Mouse (Mus musculus) gastrocnemius, adult 2 months (tissue): ENCODE measurements at regions not wholly inside any gene's neighbourhood (a gene's known extent, or its start where the extent isn't known, plus 50 kb on each side); places are given as distances from the start of the nearest gene placed in this dataset.
A peak's percentile ranks its signal among the peaks of the same experiment; 100 is the strongest.

Experiments
- DNase-seq: peaks from one replicate; pipeline ENCODE4 v3.0.0; 2022
- H3K27ac ChIP-seq: fragments of 200-600 bp; 2 replicates; pipeline ENCODE4 v1.8.1; 2022; ENCODE audit warnings: mild to moderate bottlenecking
- H3K4me3 ChIP-seq: fragments of 200-600 bp; 2 replicates; pipeline ENCODE4 v1.8.1; 2022; ENCODE audit warnings: mild to moderate bottlenecking, moderate library complexity
- CTCF ChIP-seq: fragments of 200-600 bp; IDR thresholded peaks from 2 replicates; pipeline ENCODE4 v1.8.1; 2022; ENCODE audit warnings: antibody characterized with exemption, mild to moderate bottlenecking, moderate library complexity
- intact Hi-C: fragments of 180-260 bp; cut with DNase I; formaldehyde crosslinking; loops from one replicate; pipeline ENCODE4 v1.15.1; 2025

DNA sequence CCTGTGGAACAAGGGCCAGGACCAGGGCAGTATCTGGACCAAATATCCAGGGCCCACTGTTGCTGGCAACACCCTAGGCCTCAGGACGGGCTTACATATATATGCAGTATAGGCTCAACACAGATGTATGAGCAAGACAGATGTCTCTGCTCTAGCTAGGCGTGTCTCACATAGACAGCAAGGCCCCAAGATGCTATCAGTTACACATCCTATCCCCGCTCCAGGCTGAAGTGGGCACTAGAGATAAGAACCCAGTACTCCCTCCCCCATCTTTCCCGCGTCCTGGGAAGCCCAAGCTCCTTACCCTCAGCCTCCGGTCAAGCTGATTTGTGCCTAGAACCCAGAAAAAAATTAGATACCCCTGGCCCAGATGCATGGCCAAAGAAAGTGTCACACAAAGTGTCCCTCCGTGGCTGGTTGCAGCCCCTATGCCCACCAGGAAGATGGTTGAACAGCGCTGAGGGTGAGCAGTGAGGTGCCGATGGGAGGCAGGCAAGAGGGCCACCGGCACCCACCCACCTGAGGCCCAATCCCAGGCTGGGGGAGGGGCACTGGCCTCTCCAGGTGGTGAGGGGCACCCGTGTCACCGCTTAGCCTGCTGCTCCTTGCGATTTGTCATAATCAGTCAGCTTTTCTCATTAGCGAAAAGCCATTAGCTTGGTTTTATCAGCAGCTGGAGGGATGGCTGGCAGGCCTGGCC lies 95.3 kb upstream of the Nkx1-1 start:
- intact Hi-C loops, result no loop called here

DNA sequence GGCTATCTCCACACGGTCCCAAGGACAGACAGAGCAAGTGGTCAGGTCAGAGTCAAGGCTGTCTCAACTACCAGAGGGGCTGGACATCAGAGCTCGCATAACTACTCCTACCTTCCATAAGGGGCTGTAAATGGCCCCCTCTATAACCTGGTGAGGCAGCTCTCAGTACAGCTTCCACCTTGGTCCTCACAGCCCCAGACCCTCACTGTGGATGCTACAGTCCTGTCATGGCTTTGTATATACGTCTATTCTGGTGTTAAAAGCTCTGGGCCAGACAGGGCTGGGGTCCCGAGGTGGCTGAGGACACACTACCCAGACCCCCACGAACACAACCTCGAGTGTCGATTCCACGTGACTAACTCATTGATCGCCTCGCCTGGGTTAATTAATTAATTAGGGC lies 94.0 kb upstream of the Nkx1-1 start:
- no peak overlapping the region for H3K4me3 ChIP-seq

More for the DNA sequence above, 95.3 kb upstream of the Nkx1-1 start:
- no peak overlapping the region for H3K27ac ChIP-seq
- TF ChIP-seq CTCF, result no peak
- H3K4me3 ChIP-seq, result no peak overlapping the region
- no peak for DNase-seq

DNA sequence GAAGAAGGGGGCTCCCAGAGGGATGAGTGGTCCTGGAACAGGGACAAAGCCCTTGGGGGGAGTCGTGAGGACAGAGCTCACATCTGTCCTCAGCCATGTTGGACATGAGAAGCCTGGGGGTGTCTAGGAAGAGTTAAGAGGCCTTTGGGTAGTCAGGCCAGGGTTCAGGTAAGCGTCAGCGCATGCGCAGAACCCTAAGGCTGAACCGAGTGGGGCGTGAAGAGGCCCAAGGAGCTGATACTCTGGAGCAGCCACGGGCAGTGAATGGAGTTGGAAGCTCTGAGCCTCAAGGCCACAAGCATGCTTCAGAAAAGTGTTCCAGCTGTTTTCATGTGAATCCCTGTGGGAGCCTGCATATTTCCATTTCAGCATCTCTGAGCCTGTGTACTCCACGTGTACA lies 93.5 kb upstream of the Nkx1-1 start:
- no peak for DNase-seq
- H3K4me3 ChIP-seq, result no peak overlapping the region
- no peak for TF ChIP-seq CTCF
- no peak overlapping the region for H3K27ac ChIP-seq
- intact Hi-C loops, result no loop called here

More for the DNA sequence above, 94.0 kb upstream of the Nkx1-1 start:
- DNase-seq, result no peak
- intact Hi-C loops, result no loop called here
- H3K27ac ChIP-seq, result no peak overlapping the region
- TF ChIP-seq CTCF, result no peak

DNA sequence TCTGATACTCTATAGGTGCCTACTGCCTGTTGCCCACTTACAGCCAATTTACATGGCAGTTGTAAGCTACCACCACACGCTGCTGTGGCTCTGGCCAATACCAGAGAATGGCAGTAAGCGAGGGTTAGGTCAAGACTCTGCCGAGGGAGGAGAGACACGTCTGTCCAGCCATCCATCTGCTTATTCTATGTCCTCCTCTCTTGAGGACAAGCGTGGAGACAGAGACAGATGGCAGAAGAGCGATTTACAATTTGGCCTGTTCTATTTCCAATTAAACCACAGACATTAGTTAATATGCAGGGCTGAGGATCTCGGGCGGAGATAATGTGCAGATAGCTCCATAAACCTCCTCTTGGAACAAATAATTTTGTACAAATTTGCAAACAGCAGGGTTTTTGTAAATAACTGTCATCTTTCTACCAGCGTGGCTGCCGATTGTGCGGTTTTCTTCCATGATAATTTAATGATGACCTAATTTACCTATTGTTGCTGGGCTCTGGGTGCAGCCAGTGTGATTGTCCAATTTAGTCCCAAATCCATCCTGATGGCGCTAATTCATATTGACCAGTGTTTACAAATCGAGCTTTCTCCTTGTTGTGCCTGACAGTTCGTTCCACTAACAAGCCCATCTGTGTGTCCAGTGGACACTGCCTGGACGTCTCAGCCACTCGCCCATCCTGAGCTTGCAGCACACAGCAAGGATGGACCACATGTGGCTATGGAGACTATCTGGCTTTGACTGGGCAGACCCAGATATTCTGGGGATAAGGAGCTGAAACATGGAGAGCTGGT lies 88.4 kb upstream of the Nkx1-1 start:
- TF ChIP-seq CTCF, result no peak
- intact Hi-C loops, result no loop called here
- no peak overlapping the region for H3K4me3 ChIP-seq
- no peak overlapping the region for H3K27ac ChIP-seq
- DNase-seq, result no peak

DNA sequence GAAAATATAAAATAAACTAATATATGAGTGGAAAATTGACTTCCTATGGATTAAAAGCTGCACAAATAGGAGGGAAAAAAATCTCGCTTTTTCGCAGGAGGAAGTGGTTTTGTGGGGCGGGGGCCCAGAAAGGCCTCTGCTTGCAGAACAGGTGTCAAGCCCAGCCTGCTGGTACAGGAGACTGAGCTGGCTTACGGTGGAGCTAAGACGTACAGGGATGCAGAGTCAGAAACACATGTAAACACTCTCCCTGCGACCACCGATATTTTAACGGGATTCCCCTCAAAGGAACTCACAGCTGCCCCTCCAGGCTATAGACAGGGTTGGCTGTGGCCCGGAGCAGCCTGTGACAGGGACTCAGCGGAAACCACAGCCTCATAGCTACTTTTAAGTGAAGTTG lies 87.1 kb upstream of the Nkx1-1 start:
- TF ChIP-seq CTCF, result no peak
- intact Hi-C loops, result no loop called here
- no peak for DNase-seq
- no peak overlapping the region for H3K4me3 ChIP-seq
- no peak overlapping the region for H3K27ac ChIP-seq

DNA sequence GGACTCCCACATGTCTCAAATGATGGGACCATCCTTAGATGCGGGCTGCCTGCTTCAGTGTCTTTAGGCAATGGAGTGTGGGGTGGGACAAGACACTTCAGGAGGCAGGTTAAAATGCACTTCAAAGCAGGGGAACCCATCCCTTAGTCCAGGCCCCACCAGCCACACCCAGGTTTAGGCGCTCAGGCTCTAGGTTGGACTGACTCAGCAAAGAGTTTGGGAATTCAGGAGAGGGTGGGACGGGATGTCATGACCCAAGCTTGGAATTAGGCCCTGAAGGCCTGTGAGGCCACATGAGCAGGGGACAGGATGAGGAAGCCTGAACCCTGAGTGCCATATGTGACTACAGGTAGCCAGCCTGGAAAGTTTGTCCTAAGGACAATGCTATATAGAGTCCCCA lies 85.6 kb upstream of the Nkx1-1 start:
- intact Hi-C loops, result no loop called here
- Histone ChIP-seq H3K27ac (no peak overlapping the region), H3K4me3 (no peak overlapping the region)
- no peak for DNase-seq
- no peak for TF ChIP-seq CTCF

DNA sequence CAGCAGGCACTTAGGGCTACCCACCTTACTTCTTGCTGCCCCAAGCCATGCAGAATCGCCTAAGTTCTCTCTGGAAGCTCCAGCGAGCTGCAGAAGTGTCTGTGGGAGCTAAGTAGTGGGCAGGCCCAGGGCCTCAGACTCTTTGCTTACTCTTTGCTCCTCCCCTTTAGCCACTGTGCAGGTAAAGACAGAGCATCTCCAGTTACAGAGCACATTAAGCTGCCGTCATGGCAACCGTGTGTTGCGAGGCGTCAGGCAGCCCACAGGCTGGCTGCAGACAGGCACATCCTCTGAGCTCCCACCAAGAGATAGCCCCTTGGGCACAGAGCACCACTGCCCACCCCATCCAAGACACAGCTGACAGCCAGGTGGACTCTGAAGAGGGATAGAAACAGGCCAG lies 85.1 kb upstream of the Nkx1-1 start:
- no peak for TF ChIP-seq CTCF
- Histone ChIP-seq H3K27ac (no peak overlapping the region), H3K4me3 (no peak overlapping the region)
- no peak for DNase-seq
- intact Hi-C loops, result no loop called here

DNA sequence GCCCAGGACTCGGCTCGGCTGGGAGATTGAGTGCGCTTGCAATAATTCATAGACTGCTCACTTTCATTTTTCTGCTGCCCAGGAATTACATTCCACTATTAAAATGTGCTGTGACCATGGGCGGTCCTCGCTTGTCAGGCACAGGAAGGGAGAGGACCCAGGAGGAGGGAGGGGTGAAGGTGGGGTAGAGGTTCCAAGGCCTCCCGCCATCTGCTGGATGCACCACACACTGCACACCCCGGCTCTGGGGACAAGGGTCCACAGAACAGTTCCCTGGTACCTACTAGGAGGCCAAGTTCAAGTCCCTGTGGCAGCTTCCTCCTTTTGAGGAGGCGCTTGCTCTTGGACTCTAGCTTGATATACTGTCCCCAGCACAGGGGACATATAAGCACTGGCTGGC lies 83.8 kb upstream of the Nkx1-1 start:
- no peak; the same call in 1 of the 2 replicates for TF ChIP-seq CTCF
- H3K27ac ChIP-seq, result no peak overlapping the region
- no peak for DNase-seq
- no peak overlapping the region for H3K4me3 ChIP-seq
- intact Hi-C loops, result no loop called here

DNA sequence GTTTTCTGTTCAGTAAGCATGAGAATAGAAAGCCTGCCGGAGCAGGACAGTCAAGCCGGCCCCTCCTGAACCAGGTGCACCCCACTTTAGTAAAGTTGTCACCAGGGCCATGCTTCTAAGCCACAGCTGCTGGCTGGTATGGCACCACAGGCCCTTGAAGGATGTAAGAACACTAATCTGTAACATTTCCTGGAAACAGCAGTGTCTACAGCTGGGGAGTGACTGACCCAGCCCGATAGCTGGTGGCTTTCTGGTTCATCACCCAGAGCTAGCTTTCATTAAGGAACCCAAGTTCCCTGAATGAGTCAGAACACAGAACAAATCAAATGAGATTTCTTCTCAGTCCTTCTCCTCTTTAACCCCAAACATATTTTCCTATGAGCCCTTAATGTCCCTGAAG lies 82.4 kb upstream of the Nkx1-1 start:
- TF ChIP-seq CTCF, result no peak
- Histone ChIP-seq H3K27ac (no peak overlapping the region), H3K4me3 (no peak overlapping the region)
- intact Hi-C loops, result no loop called here
- no peak for DNase-seq

- TF ChIP-seq CTCF, result no peak
- Histone ChIP-seq H3K27ac (no peak overlapping the region), H3K4me3 (no peak overlapping the region)
- no peak for DNase-seq
- intact Hi-C loops, result no loop called here
These were observed 78.6 kb upstream of the Nkx1-1 start for GRCm38 (mm10) chr5:33512253-33512884.

DNA sequence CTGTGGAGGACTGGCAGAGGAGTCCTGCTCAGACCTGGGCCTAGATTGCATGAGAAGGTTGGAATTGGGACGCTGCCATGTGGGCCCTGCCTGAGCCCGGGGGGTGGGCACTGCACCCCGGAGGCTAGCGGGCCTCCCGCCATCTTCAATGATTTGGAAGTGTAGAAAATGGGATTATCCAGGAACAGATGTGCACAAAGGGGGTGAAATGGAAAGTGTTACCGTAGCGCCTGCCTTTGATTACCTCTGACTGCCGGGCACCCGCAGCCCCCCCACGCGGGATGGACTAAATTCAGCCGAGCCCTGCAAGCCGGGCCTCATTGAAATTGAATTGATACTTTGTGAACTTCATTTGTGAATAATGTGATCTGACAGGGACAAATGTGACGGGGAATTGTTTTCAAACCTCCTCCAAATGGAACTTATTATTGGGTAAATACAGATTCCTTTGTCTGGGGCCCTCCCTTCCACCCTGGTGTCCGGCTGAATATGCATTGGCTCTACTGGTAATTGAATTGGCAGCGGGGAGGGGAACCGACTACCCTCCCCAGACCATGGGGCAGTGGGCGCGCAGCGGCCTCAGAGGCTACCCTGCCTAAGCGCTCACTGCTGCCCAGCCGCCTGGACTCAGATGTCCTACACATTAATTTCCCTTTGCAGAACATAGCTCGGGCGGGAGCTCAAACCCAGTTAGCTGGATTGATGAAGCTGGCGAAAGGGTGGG lies 77.9 kb upstream of the Nkx1-1 start:
- TF ChIP-seq CTCF, result no peak
- no peak for DNase-seq
- intact Hi-C loops, result no loop called here
- Histone ChIP-seq H3K4me3 (no peak overlapping the region), H3K27ac (no peak overlapping the region)

DNA sequence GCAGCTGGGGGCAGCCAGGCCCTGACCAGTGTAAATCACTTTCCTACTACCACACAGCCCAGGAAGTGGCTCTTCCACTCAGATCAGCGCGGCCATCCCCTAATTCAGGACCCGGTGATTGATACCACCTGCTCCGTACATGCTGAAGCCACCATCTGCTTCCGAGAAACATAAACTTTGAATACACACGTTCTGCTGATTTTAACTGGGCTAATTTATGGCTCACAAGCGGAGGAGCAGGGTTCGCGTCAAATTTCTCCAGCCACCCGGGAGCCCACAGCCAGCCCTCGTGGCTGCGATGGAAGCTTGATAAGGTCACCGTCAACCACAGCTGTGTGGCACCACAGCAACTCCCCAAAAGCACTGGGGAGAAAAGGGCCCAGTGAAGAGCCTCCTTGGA lies 72.0 kb upstream of the Nkx1-1 start:
- TF ChIP-seq CTCF, result no peak
- DNase-seq, result peak; percentile 62
- Histone ChIP-seq H3K27ac (no peak overlapping the region), H3K4me3 (no peak overlapping the region)
- intact Hi-C loops, result no loop called here
